Comparison of ENCODE assay signal across 8 mouse cellular contexts in the genomic region with DNA sequence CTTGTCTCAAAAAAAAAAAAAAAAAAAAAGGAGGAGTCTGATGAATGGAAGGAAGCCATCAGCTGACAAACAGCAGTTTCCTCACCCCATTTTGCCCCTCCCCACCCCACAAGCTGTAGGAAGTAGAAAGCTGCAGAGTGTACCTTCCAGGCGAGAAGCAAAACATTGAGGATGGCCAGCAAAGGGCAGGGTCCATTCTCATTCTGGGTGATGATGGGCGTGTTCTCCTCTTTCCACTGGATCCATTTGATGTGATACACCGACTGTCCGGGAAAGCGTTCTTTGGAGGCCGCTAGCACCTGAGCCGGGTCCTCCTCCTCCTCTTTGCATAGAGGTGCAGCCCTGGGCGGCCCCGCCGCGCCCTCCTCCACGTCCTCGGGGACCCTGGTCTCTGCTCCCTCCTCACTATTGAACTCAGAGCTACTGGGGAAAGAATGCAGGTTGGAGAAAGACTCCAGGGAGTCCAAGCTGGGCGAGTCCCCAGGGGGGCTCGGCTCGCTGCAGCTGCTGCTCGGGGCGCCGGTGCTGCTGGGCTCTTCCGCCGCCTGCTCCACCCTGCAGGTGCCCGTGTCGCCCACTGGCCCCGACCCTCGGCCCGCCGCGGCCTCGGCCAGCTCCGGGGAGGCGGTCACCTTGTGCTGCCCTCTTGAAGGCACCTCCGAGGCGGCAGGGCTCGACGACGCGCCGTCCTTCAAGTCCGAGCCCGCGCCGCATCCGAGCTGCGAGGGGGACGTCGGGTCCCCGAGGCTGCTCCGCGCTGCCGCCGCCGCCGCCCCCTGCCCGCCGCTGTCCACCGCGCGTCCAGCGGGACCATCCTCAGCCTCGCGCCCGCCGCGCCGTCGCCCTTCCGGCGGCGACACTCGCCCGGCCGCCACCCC. TPM values are rescaled to one million over a fixed set of nuclear protein-coding genes. Genes with fewer than 3 reads are reported as not detected.
DNase-seq lines count a peak whose midpoint lies in the region; ATAC-seq and TF ChIP-seq lines count a peak whose summit lies in the region.

A gene (plus strand): TSS at position 122 of the 878 bp plus-strand sequence.

- H3K27ac ChIP-seq in CH12.LX (ENCODE audit: insufficient read depth, low read depth): peak within 1 kb of the TSS; percentile 53
- peak within 1 kb of the TSS; percentile 75 for H3K27ac ChIP-seq in brown adipose tissue, adult 24 weeks (replicated peaks; ENCODE audit: low read depth, low read length)
- H3K27ac ChIP-seq in forebrain, embryonic 10.5 days: peak within 1 kb of the TSS; percentile 91
- peak within 1 kb of the TSS; percentile 95 for H3K27ac ChIP-seq in heart, embryonic 16.5 days (ENCODE audit: low read length)
- peak within 1 kb of the TSS; percentile 98 for H3K27ac ChIP-seq in liver, embryonic 15.5 days (replicated peaks)
- H3K27ac ChIP-seq in neural tube, embryonic 13.5 days (replicated peaks): peak within 1 kb of the TSS; percentile 98
- H3K27ac ChIP-seq in testis, adult 2 months (ENCODE audit: control insufficient read depth, insufficient read depth, low read depth, low read length): peak within 1 kb of the TSS; percentile 90

- no peak for TF ChIP-seq EP300 in CH12.LX (IDR thresholded peaks at IDR 0.05; ENCODE audit: low read length)

- peaks cover 10% of the 10 kb centered on the region; the same call in 1 of the 2 replicates for H3K79me2 ChIP-seq in CH12.LX (replicated peaks; ENCODE audit: control insufficient read depth, extremely low read depth, insufficient read depth, poor library complexity, severe bottlenecking)

- in situ Hi-C loops in CH12.LX (cut with MboI; ENCODE audit: low pct_ligation_motif_present, low pct_unique_long_range_greater_than_20kb, low sequenced_read_pairs): no loop called here

- H3K36me3 ChIP-seq in CH12.LX (replicated peaks in 1 of 2; ENCODE audit: control insufficient read depth in 1 of 2, insufficient read depth in 1 of 2, low read length in 1 of 2): peaks cover 0 to 4% of the 10 kb centered on the region in 2 experiments
- no peaks in the 10 kb centered on the region for H3K36me3 ChIP-seq in forebrain, embryonic 10.5 days (replicated peaks)
- H3K36me3 ChIP-seq in heart, embryonic 16.5 days (ENCODE audit: control insufficient read depth, insufficient read depth): no peaks in the 10 kb centered on the region
- H3K36me3 ChIP-seq in liver, embryonic 15.5 days (replicated peaks): peaks cover 25% of the 10 kb centered on the region
- no peaks in the 10 kb centered on the region for H3K36me3 ChIP-seq in neural tube, embryonic 13.5 days
- no peaks in the 10 kb centered on the region for H3K36me3 ChIP-seq in testis, adult 2 months (ENCODE audit: control insufficient read depth, insufficient read depth, low read length)

- no peak; the same call in 1 of the 2 replicates for TF ChIP-seq POLR2A in CH12.LX (IDR thresholded peaks at IDR 0.05; ENCODE audit: low read depth, low read length)
- TF ChIP-seq POLR2A in testis, adult 2 months (IDR thresholded peaks at IDR 0.05; ENCODE audit: control insufficient read depth, low read depth, low read length): no peak

- ATAC-seq in heart, embryonic 16.5 days (replicated peaks; ENCODE audit: extremely low read depth, insufficient read depth, low FRiP score): peak; percentile 46
- peak; percentile 26 for ATAC-seq in liver, embryonic 15.5 days (ENCODE audit: insufficient read depth)
- peak; percentile 71 for ATAC-seq in neural tube, embryonic 13.5 days (ENCODE audit: low read depth)

- no peaks in the 10 kb centered on the region for H3K27me3 ChIP-seq in CH12.LX (replicated peaks)
- H3K27me3 ChIP-seq in forebrain, embryonic 10.5 days (ENCODE audit: poor library complexity, severe bottlenecking): no peaks in the 10 kb centered on the region
- H3K27me3 ChIP-seq in heart, embryonic 16.5 days (ENCODE audit: control insufficient read depth, insufficient read depth, low read length): no peaks in the 10 kb centered on the region
- no peaks in the 10 kb centered on the region for H3K27me3 ChIP-seq in liver, embryonic 15.5 days
- no peaks in the 10 kb centered on the region for H3K27me3 ChIP-seq in neural tube, embryonic 13.5 days
- no peaks in the 10 kb centered on the region for H3K27me3 ChIP-seq in testis, adult 2 months (ENCODE audit: control insufficient read depth, insufficient read depth, low read length)

- TF ChIP-seq RAD21 in CH12.LX (IDR thresholded peaks at IDR 0.05; ENCODE audit: low read depth, low read length): no peak

- H3K9ac ChIP-seq in CH12.LX (ENCODE audit: insufficient read depth, low read depth): peak within 1 kb of the TSS; percentile 79
- H3K9ac ChIP-seq in heart, embryonic 16.5 days (ENCODE audit: low read length): peak within 1 kb of the TSS; percentile 98
- H3K9ac ChIP-seq in liver, embryonic 15.5 days: peak within 1 kb of the TSS; percentile 99
- H3K9ac ChIP-seq in neural tube, embryonic 13.5 days: peak within 1 kb of the TSS; percentile 97

- WGBS in forebrain, embryonic 10.5 days: under 1% methylated on average over 72 of the region's 72 CpGs
- under 1% methylated on average over 58 of the region's 72 CpGs for WGBS in heart, embryonic 16.5 days
- WGBS in liver, embryonic 15.5 days (ENCODE audit: insufficient replicate concordance): under 1% methylated on average over 72 of the region's 72 CpGs
- WGBS in neural tube, embryonic 13.5 days: under 1% methylated on average over 47 of the region's 72 CpGs

- no peak for TF ChIP-seq CTCF in CH12.LX (conservative IDR thresholded peaks at IDR 0.05 in 1 of 2, IDR thresholded peaks at IDR 0.05 in 1 of 2; ENCODE audit: low read depth in 2 of 2, low read length in 2 of 2)
- TF ChIP-seq CTCF in testis, adult 2 months (IDR thresholded peaks at IDR 0.05; ENCODE audit: control insufficient read depth, insufficient read depth, insufficient replicate concordance, low read depth, low read length): no peak

- DNase-seq in CH12.LX (ENCODE audit: extremely low read depth): peak; percentile 76
- peak; percentile 40 for DNase-seq in forebrain, embryonic 10.5 days (ENCODE audit: extremely low spot score, low spot score)
- peak; percentile 76 to 90 for DNase-seq in kidney, postnatal 25 days

- H3K4me2 ChIP-seq in CH12.LX (ENCODE audit: insufficient read depth, low read depth, poor library complexity, severe bottlenecking): peak within 1 kb of the TSS; percentile 65
- H3K4me2 ChIP-seq in heart, embryonic 16.5 days (ENCODE audit: low read depth, low read length): peak within 1 kb of the TSS; percentile 88
- H3K4me2 ChIP-seq in liver, embryonic 15.5 days: peak within 1 kb of the TSS; percentile 76
- H3K4me2 ChIP-seq in neural tube, embryonic 13.5 days: peak within 1 kb of the TSS; percentile 72

- dilution Hi-C loops in CH12.LX (cut with MboI; ENCODE audit: extremely low pct_ligation_motif_present, extremely low pct_unique_long_range_greater_than_20kb, low sequenced_read_pairs): no loop called here

- H3K4me3 ChIP-seq in CH12.LX (replicated peaks in 1 of 3; ENCODE audit: low read depth in 2 of 3, low read length in 2 of 3, poor library complexity in 1 of 3): peak within 1 kb of the TSS; percentile 91 to 99 (median 91)
- peak within 1 kb of the TSS; percentile 89 for H3K4me3 ChIP-seq in brown adipose tissue, adult 24 weeks (ENCODE audit: insufficient read depth, low read depth, low read length)
- H3K4me3 ChIP-seq in forebrain, embryonic 10.5 days: peak within 1 kb of the TSS; percentile 87
- peak within 1 kb of the TSS; percentile 97 for H3K4me3 ChIP-seq in heart, embryonic 16.5 days (ENCODE audit: low read length)
- H3K4me3 ChIP-seq in liver, embryonic 15.5 days (replicated peaks): peak within 1 kb of the TSS; percentile 95
- peak within 1 kb of the TSS; percentile 96 for H3K4me3 ChIP-seq in neural tube, embryonic 13.5 days
- H3K4me3 ChIP-seq in testis, adult 2 months (ENCODE audit: control insufficient read depth, low read depth, low read length): peak within 1 kb of the TSS; percentile 90

- H3K4me1 ChIP-seq in CH12.LX (ENCODE audit: control insufficient read depth in 1 of 2, insufficient read depth in 2 of 2): peaks cover 9 to 49% of the 10 kb centered on the region in 2 experiments
- H3K4me1 ChIP-seq in brown adipose tissue, adult 24 weeks (ENCODE audit: control insufficient read depth, insufficient read depth, insufficient read length, low read length): peaks cover 3% of the 10 kb centered on the region
- peaks cover 34% of the 10 kb centered on the region for H3K4me1 ChIP-seq in forebrain, embryonic 10.5 days
- peaks cover 11% of the 10 kb centered on the region for H3K4me1 ChIP-seq in heart, embryonic 16.5 days (ENCODE audit: control insufficient read depth, insufficient read depth, low read length)
- peaks cover 47% of the 10 kb centered on the region for H3K4me1 ChIP-seq in liver, embryonic 15.5 days (replicated peaks)
- peaks cover 46% of the 10 kb centered on the region for H3K4me1 ChIP-seq in neural tube, embryonic 13.5 days (replicated peaks)
- peaks cover 3% of the 10 kb centered on the region for H3K4me1 ChIP-seq in testis, adult 2 months (ENCODE audit: control insufficient read depth, insufficient read depth, low read length)

- no peaks in the 10 kb centered on the region for H3K9me3 ChIP-seq in CH12.LX (replicated peaks; ENCODE audit: low read length)
- H3K9me3 ChIP-seq in forebrain, embryonic 10.5 days: no peaks in the 10 kb centered on the region
- no peaks in the 10 kb centered on the region for H3K9me3 ChIP-seq in heart, embryonic 16.5 days (replicated peaks; ENCODE audit: control insufficient read depth, low read length)
- no peaks in the 10 kb centered on the region for H3K9me3 ChIP-seq in liver, embryonic 15.5 days (replicated peaks)
- no peaks in the 10 kb centered on the region for H3K9me3 ChIP-seq in neural tube, embryonic 13.5 days

TF ChIP-seq in CH12.LX, 34 proteins besides CTCF, POLR2A, EP300 and RAD21 (continues in another document):
- TF ChIP-seq ETS1 (conservative IDR thresholded peaks at IDR 0.05; ENCODE audit: low read depth, low read length) (peak; percentile 51; the same call in 1 of the 2 replicates), NRF1 (IDR thresholded peaks at IDR 0.05; ENCODE audit: low read depth, low read length) (no peak), SIN3A (IDR thresholded peaks at IDR 0.05; ENCODE audit: low read length) (peak; percentile 95), ELF1 (IDR thresholded peaks at IDR 0.05; ENCODE audit: low read depth, low read length) (0 out of 2 replicates have a peak, but pooled peaks have one; percentile 47), POLR2AphosphoS2 (IDR thresholded peaks at IDR 0.05; ENCODE audit: low read depth, low read length) (no peak)

RNA-seq across cellular contexts. Expression of the gene that starts here (rescaled TPM):
- total RNA-seq in CH12.LX (2012; rRNA removed) (1.5 and 2.1 TPM in 2 replicates), CH12.LX (2014; rRNA removed) (0.13 TPM in 1 of 2 replicates, not detected in the other)
- not detected in 2 replicates for polyA plus RNA-seq in CH12.LX (2012; ENCODE audit: insufficient read length, low read depth)
- 3.3 and 3.8 TPM in 2 replicates for polyA plus RNA-seq in brown adipose tissue, adult 24 weeks (2012; ENCODE audit: insufficient read depth, insufficient read length, missing spikeins)
- 0.30 TPM in 1 of 2 replicates, not detected in the other for polyA plus RNA-seq in forebrain, embryonic 10.5 days (2016; fragmentation: Nextera tagmentation; extraction: Ambion mirVana)
- polyA plus RNA-seq in heart, embryonic 16.5 days (2015; fragmentation: Nextera tagmentation; extraction: Ambion mirVana): 0.32 and 0.35 TPM in 2 replicates
- polyA plus RNA-seq in liver, embryonic 15.5 days (2015; fragmentation: Nextera tagmentation; extraction: Ambion mirVana): 1.4 TPM in 2 replicates
- 0.30 and 0.91 TPM in 2 replicates for polyA plus RNA-seq in neural tube, embryonic 13.5 days (2015; fragmentation: Nextera tagmentation; extraction: Ambion mirVana)
- polyA plus RNA-seq in testis, adult 2 months (2012; rRNA removed): 0.14 TPM in 1 of 2 replicates, not detected in the other

Comparison
In these comparisons a context has a peak if more than half of its experiments do, and no peak if none do; other contexts are left out.
1. Peak in every context shown above with its lines: DNase-seq, ATAC-seq, H3K4me3 ChIP-seq and H3K27ac ChIP-seq.
2. Peak in DNase-seq, H3K4me3 ChIP-seq and H3K27ac ChIP-seq in forebrain, embryonic 10.5 days; RNA of the gene not detected or under 1 TPM.
3. Peak in ATAC-seq, H3K4me3 ChIP-seq, H3K27ac ChIP-seq, H3K9ac ChIP-seq and H3K4me2 ChIP-seq in heart, embryonic 16.5 days; RNA of the gene not detected or under 1 TPM.
4. Peak in ATAC-seq, H3K4me3 ChIP-seq, H3K27ac ChIP-seq, H3K9ac ChIP-seq and H3K4me2 ChIP-seq in neural tube, embryonic 13.5 days; RNA of the gene not detected or under 1 TPM.